Mouse (Mus musculus): ENCODE data around the gene Gm20388.

DNA sequence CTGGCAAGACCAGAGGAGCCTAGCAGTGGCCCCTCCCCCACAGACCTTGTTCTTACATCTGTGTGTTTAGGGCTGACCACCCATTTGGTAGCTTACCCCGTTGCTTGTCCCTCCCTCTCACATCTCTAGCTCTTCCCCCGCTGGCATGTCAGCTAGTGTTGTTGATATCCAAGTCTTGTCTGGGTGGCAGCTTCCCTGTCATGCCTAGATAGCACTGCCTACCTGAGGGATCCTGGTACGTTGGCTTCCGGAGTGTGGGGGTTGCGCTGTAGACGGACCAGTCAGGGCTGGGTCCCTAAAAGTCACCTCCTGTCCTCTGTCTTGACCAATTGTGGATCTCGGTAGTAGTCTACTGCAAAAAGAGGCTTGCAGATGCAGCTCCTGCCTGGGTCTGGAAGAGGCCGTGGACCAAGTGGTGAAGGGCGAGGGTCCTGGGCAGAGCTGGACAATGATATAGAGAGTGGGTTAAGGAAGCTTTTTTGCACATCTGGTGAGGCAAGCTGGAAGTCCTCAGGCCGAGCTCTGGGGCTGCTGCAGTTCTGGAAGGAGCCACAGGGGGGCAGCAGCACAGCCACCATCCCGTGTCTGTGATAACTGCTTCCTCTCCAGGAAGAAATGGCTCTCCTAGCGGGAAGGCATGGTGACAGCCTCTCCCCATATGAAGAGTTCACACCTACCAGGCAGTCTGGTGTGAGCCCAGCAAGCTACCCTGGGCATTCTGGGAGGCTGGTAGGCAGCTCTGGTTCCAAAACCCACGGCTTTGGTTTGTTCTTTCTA, 659.5 kb downstream of the Gm20388 start:
- no peak for TF ChIP-seq POLR2A (IDR thresholded peaks at IDR 0.05; ENCODE audit: insufficient read depth, low read depth, low read length)
- TF ChIP-seq CTCF (IDR thresholded peaks at IDR 0.05; ENCODE audit: insufficient read depth, low read depth, low read length): peak; percentile 87

Measured in olfactory bulb, adult 2 months (tissue).